Mouse (Mus musculus): ENCODE data around the gene Vps52.

The Vps52 gene

GRCm38 (mm10) chr17:34006570-34006969, 51.0 kb downstream of the Vps52 start:
- DNase-seq (ENCODE audit: low spot score) = no peak

GRCm38 (mm10) chr17:34010156-34010555, 54.5 kb downstream of the Vps52 start:
- DNase-seq (ENCODE audit: low spot score) = no peak

GRCm38 (mm10) chr17:34013436-34013835, 57.8 kb downstream of the Vps52 start:
- no peak for DNase-seq (ENCODE audit: low spot score)

Measured in embryo, embryonic 10.5 days (tissue).